Mouse (Mus musculus) testis, adult 2 months (tissue): ENCODE measurements around the gene Rfc1.

Experiments
- CTCF ChIP-seq: fragments of 200-500 bp; IDR thresholded peaks from 2 replicates; pipeline ENCODE4 v1.5.1; 2012; ENCODE audit warnings: low read depth, mild to moderate bottlenecking, inconsistent platforms, low read length, moderate library complexity; ENCODE audit not compliant: control insufficient read depth, insufficient read depth, insufficient replicate concordance
- POLR2A ChIP-seq: fragments of 200-500 bp; IDR thresholded peaks from 2 replicates; pipeline ENCODE4 v1.6.1; 2012; ENCODE audit warnings: low read depth, mild to moderate bottlenecking, inconsistent platforms, low read length, moderate library complexity; ENCODE audit not compliant: control insufficient read depth

DNA sequence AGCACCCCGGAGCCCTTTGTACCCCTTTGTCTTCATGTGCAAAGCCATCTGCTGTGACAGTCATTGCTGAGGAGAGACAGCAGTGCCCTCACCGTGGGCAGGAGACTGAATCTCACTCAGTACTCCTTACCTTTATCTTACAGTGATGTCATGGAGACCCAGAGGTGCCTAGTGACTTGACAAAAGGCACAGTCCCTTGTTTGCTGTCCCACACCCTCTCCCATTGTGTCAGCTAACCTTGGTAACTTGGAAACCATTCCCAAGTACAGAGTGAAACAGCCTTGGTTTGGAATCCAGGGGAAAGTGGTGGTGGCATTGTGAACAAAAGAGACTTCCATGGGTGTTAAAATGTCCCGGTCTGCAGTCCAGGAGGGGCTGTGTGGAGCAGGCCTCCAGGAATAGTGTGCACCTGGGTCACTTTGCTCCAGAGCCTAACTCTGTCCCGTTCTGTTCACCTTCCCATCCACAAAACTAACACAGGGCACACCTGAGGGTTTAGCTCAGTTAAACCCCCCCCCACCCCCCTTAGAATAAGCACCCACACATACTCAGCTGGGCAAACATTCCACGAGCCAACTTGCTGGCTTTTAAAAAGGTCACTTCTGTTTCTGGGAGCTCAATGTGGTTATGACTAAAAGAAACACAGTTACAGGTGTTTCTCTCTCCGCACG is 85.2 kb downstream of the Rfc1 start:
- TF ChIP-seq CTCF: no peak
- TF ChIP-seq POLR2A: no peak
